Mouse (Mus musculus): ENCODE measurements at regions not wholly inside any gene's neighbourhood (a gene's known extent, or its start where the extent isn't known, plus 50 kb on each side); places are given as distances from the start of the nearest gene placed in this dataset.

DNA sequence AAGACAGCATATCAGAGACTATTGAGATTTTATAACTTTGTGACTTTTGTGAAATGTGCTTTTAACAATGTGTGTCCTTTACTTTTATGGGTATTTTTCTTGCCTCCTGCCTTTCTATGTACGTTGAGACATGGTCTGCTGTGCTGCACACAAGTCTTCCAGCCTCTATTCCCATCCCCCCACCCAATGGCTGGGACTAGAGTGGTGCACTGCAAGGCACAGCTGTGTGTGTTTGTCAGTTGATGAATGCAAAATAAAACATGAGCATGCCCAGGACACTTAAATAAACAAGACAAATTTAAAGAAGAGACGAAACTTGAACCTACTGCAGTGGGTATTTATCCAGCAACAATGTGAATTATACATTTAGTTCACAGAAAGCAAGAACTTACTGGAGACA is 62.8 kb upstream of the Dph5 start:
- DNase-seq (ENCODE audit: extremely low read depth, low read depth, low spot score), result no peak
- TF ChIP-seq POLR2A (IDR thresholded peaks at IDR 0.05; ENCODE audit: extremely low read depth, insufficient read depth, low read length) (no peak), CTCF (IDR thresholded peaks at IDR 0.05; ENCODE audit: low read depth, low read length) (no peak)
- WGBS, result 79% methylated on average over 2 of the region's 2 CpGs
- Histone ChIP-seq H3K4me3 (ENCODE audit: insufficient read depth, low read depth, low read length) (no peak overlapping the region), H3K27me3 (ENCODE audit: control insufficient read depth, insufficient read depth, low read length) (no peaks in the 10 kb centered on the region), H3K79me2 (ENCODE audit: control insufficient read depth, insufficient read depth, low read length) (no peaks in the 10 kb centered on the region), H3K4me1 (ENCODE audit: control insufficient read depth, insufficient read depth, low read length) (peaks cover 10% of the 10 kb centered on the region), H3K9ac (ENCODE audit: low read depth, low read length) (no peak overlapping the region), H3K27ac (replicated peaks; ENCODE audit: insufficient read depth, low read depth, low read length) (no peak overlapping the region), H3K36me3 (ENCODE audit: control insufficient read depth, insufficient read depth, low read length) (no peaks in the 10 kb centered on the region)

DNA sequence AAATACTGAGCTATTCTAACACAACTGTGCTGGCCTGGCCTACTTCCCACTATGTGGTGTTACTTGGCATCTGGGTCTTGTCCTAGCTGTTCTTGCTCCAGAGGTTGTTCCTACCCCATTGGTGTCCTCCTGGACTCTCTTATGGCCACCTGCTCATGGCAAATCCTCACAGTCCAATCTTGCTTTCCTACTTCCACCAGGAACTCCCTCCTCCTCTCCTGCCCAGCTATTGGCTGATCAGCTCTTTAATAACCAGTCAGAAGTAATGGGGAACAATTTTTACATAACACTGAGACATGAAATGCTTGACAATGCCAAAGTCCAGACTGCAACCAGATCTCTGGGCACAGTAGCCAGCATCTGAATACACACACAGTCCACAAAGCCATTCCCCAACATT is 52.3 kb upstream of the Dph5 start:
- H3K27me3 ChIP-seq (ENCODE audit: control insufficient read depth, insufficient read depth, low read length), result no peaks in the 10 kb centered on the region
- H3K36me3 ChIP-seq (ENCODE audit: control insufficient read depth, insufficient read depth, low read length), result no peaks in the 10 kb centered on the region
- peak; percentile 94 for DNase-seq (ENCODE audit: extremely low read depth, low read depth, low spot score)
- H3K4me1 ChIP-seq (ENCODE audit: control insufficient read depth, insufficient read depth, low read length), result 0 out of 2 replicates have a peak, but pooled peaks cover 2% of the 10 kb centered on the region
- no peak overlapping the region for H3K4me3 ChIP-seq (ENCODE audit: insufficient read depth, low read depth, low read length)
- H3K27ac ChIP-seq (replicated peaks; ENCODE audit: insufficient read depth, low read depth, low read length), result peak overlapping the region; percentile 24; the same call in 1 of the 2 replicates
- no peak overlapping the region for H3K9ac ChIP-seq (ENCODE audit: low read depth, low read length)
- no peaks in the 10 kb centered on the region for H3K79me2 ChIP-seq (ENCODE audit: control insufficient read depth, insufficient read depth, low read length)
- TF ChIP-seq POLR2A (IDR thresholded peaks at IDR 0.05; ENCODE audit: extremely low read depth, insufficient read depth, low read length) (no peak), CTCF (IDR thresholded peaks at IDR 0.05; ENCODE audit: low read depth, low read length) (no peak)

DNA sequence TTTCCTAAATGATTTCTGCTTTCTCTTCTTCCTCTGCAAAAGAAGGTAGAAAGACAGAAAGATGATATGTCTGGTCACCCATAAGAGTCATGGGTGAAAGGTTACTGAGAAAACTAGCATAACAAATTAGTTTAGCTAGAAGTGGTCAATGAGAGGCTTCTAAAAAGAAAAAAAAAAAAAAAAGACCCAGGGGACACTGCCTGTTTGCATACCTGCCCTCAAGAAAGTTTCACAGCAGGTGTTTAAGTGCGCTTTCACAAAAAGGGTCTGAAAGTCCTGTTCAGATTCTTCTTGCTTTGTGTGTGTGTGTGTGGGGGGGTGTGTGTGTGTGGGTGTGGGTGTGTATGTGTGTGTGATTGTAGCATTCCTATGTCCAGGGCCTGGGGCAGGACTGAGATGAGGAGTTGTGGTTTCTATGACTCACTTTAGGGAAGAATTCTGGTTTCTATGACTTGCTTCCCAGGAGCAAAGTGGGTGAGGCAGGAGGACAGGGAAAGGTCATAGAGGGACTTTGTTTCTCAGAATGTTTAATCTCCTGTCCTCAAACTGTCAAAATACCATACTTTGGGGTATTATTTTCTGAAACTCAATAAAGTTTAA is 49.9 kb upstream of the Dph5 start:
- Histone ChIP-seq H3K9ac (ENCODE audit: low read depth, low read length) (no peak overlapping the region), H3K36me3 (ENCODE audit: control insufficient read depth, insufficient read depth, low read length) (no peaks in the 10 kb centered on the region), H3K27ac (replicated peaks; ENCODE audit: insufficient read depth, low read depth, low read length) (no peak overlapping the region), H3K79me2 (ENCODE audit: control insufficient read depth, insufficient read depth, low read length) (no peaks in the 10 kb centered on the region), H3K4me1 (ENCODE audit: control insufficient read depth, insufficient read depth, low read length) (0 out of 2 replicates have a peak, but pooled peaks cover 2% of the 10 kb centered on the region), H3K4me3 (ENCODE audit: insufficient read depth, low read depth, low read length) (no peak overlapping the region), H3K27me3 (ENCODE audit: control insufficient read depth, insufficient read depth, low read length) (no peaks in the 10 kb centered on the region)
- TF ChIP-seq CTCF (IDR thresholded peaks at IDR 0.05; ENCODE audit: low read depth, low read length) (no peak), POLR2A (IDR thresholded peaks at IDR 0.05; ENCODE audit: extremely low read depth, insufficient read depth, low read length) (no peak)
- WGBS, result 100% methylated on average over 1 of the region's 1 CpGs
- no peak for DNase-seq (ENCODE audit: extremely low read depth, low read depth, low spot score)

Data from liver, adult 2 months (tissue).